In genomic region chr17:78326381-78326780, GRCm38 (mm10) we compare ENCODE assay signal across 16 mouse cellular contexts.
DNase-seq lines count a peak whose midpoint lies in the region; ATAC-seq and TF ChIP-seq lines count a peak whose summit lies in the region.
"Had no signal": no experiment of that assay in that cellular context is flagged by ENCODE, and none has a peak within 500 bp of the region (broad histone marks: within the 10 kb centered on the region; RNA-seq: fewer than 3 reads in every experiment).

No protein-coding gene starts in this region.

- 0 out of 2 replicates have a peak overlapping the region, but pooled peaks have one; percentile 8 for H3K27ac ChIP-seq in hindbrain, embryonic 10.5 days
- H3K27ac ChIP-seq in hindbrain, embryonic 16.5 days (ENCODE audit: low read depth, low read length), result no peak overlapping the region
- H3K27ac ChIP-seq in midbrain, embryonic 13.5 days, result no peak overlapping the region
- no peak overlapping the region for H3K27ac ChIP-seq in midbrain, postnatal 0 days (ENCODE audit: low read depth, low read length)
- H3K27ac ChIP-seq in heart, embryonic 10.5 days, result 0 out of 2 replicates have a peak overlapping the region, but pooled peaks have one; percentile 10
- peak overlapping the region; percentile 59 for H3K27ac ChIP-seq in liver, embryonic 15.5 days (replicated peaks)
- H3K27ac ChIP-seq: forebrain, embryonic 10.5 days; limb, embryonic 12.5 days; stomach, embryonic 15.5 days had no signal

- no peaks in the 10 kb centered on the region for H3K9me3 ChIP-seq in hindbrain, embryonic 10.5 days
- no peaks in the 10 kb centered on the region for H3K9me3 ChIP-seq in hindbrain, embryonic 16.5 days (ENCODE audit: control insufficient read depth, low read length)
- no peaks in the 10 kb centered on the region for H3K9me3 ChIP-seq in midbrain, embryonic 13.5 days
- H3K9me3 ChIP-seq in midbrain, postnatal 0 days (ENCODE audit: low read length), result no peaks in the 10 kb centered on the region
- H3K9me3 ChIP-seq in heart, embryonic 10.5 days, result no peaks in the 10 kb centered on the region
- no peaks in the 10 kb centered on the region for H3K9me3 ChIP-seq in liver, embryonic 15.5 days (replicated peaks)
- H3K9me3 ChIP-seq: forebrain, embryonic 10.5 days; limb, embryonic 12.5 days; stomach, embryonic 15.5 days had no signal

- TF ChIP-seq CTCF in midbrain, postnatal 0 days (IDR thresholded peaks at IDR 0.05), result no peak

- peaks cover 18% of the 10 kb centered on the region for H3K4me1 ChIP-seq in hindbrain, embryonic 10.5 days (replicated peaks)
- no peaks in the 10 kb centered on the region for H3K4me1 ChIP-seq in hindbrain, embryonic 16.5 days (ENCODE audit: control insufficient read depth, insufficient read depth, low read depth, low read length)
- H3K4me1 ChIP-seq in midbrain, embryonic 13.5 days (replicated peaks), result peaks cover 25% of the 10 kb centered on the region
- H3K4me1 ChIP-seq in midbrain, postnatal 0 days (ENCODE audit: insufficient read depth, low read length), result no peaks in the 10 kb centered on the region
- H3K4me1 ChIP-seq in heart, embryonic 10.5 days, result peaks cover 32% of the 10 kb centered on the region
- H3K4me1 ChIP-seq in liver, embryonic 15.5 days (replicated peaks), result peaks cover 47% of the 10 kb centered on the region

- H3K27me3 ChIP-seq in hindbrain, embryonic 10.5 days (ENCODE audit: insufficient read depth, poor library complexity, severe bottlenecking), result no peaks in the 10 kb centered on the region
- H3K27me3 ChIP-seq in hindbrain, embryonic 16.5 days (replicated peaks; ENCODE audit: control insufficient read depth, insufficient read depth, low read length), result no peaks in the 10 kb centered on the region
- no peaks in the 10 kb centered on the region for H3K27me3 ChIP-seq in midbrain, embryonic 13.5 days
- no peaks in the 10 kb centered on the region for H3K27me3 ChIP-seq in midbrain, postnatal 0 days (ENCODE audit: insufficient read depth, low read length)
- peaks cover 51% of the 10 kb centered on the region for H3K27me3 ChIP-seq in heart, embryonic 10.5 days (ENCODE audit: insufficient read depth, poor library complexity, severe bottlenecking)
- no peaks in the 10 kb centered on the region for H3K27me3 ChIP-seq in liver, embryonic 15.5 days
- H3K27me3 ChIP-seq: CH12.LX; limb, embryonic 12.5 days; stomach, embryonic 15.5 days had no signal

- ATAC-seq in hindbrain, embryonic 16.5 days, result no peak
- ATAC-seq in midbrain, embryonic 13.5 days, result peak; percentile 2; the same call in 1 of the 2 replicates
- ATAC-seq in midbrain, postnatal 0 days (ENCODE audit: low FRiP score), result no peak
- ATAC-seq in liver, embryonic 15.5 days (ENCODE audit: insufficient read depth), result no peak
- ATAC-seq: activated CD4-positive, CD25-positive, alpha-beta regulatory T cell, adult 4 months had no signal

- H3K4me2 ChIP-seq in hindbrain, embryonic 16.5 days (ENCODE audit: low read length), result no peak overlapping the region
- H3K4me2 ChIP-seq in midbrain, embryonic 13.5 days (replicated peaks), result no peak overlapping the region
- no peak overlapping the region for H3K4me2 ChIP-seq in midbrain, postnatal 0 days (ENCODE audit: low read depth, low read length, poor library complexity, severe bottlenecking)
- H3K4me2 ChIP-seq in liver, embryonic 15.5 days, result no peak overlapping the region
- H3K4me2 ChIP-seq: limb, embryonic 12.5 days; stomach, embryonic 15.5 days had no signal

- no peak overlapping the region for H3K9ac ChIP-seq in hindbrain, embryonic 16.5 days (ENCODE audit: low read depth, low read length)
- no peak overlapping the region for H3K9ac ChIP-seq in midbrain, embryonic 13.5 days (replicated peaks)
- H3K9ac ChIP-seq in midbrain, postnatal 0 days (replicated peaks; ENCODE audit: low read length, poor library complexity, severe bottlenecking), result no peak overlapping the region
- H3K9ac ChIP-seq in liver, embryonic 15.5 days, result no peak overlapping the region
- H3K9ac ChIP-seq: limb, embryonic 12.5 days; stomach, embryonic 15.5 days had no signal

- H3K4me3 ChIP-seq in hindbrain, embryonic 10.5 days, result no peak overlapping the region
- no peak overlapping the region for H3K4me3 ChIP-seq in hindbrain, embryonic 16.5 days (ENCODE audit: low read length)
- no peak overlapping the region for H3K4me3 ChIP-seq in midbrain, embryonic 13.5 days (replicated peaks)
- no peak overlapping the region for H3K4me3 ChIP-seq in midbrain, postnatal 0 days (ENCODE audit: low read depth, low read length)
- no peak overlapping the region for H3K4me3 ChIP-seq in heart, embryonic 10.5 days
- no peak overlapping the region for H3K4me3 ChIP-seq in liver, embryonic 15.5 days (replicated peaks)
- H3K4me3 ChIP-seq: forebrain, embryonic 10.5 days; limb, embryonic 12.5 days; stomach, embryonic 15.5 days had no signal

- no peak for DNase-seq in hindbrain, embryonic 10.5 days (ENCODE audit: low spot score)
- no peak for DNase-seq in midbrain, postnatal 0 days (ENCODE audit: low spot score)
- DNase-seq in heart, embryonic 10.5 days (ENCODE audit: low spot score), result no peak
- no peak for DNase-seq in cerebellum, postnatal 36 days
- DNase-seq: cerebellum, postnatal 14 days; kidney, adult 11 months; lung, postnatal 14 days; midbrain, embryonic 14.5 days had no signal

- H3K36me3 ChIP-seq in hindbrain, embryonic 10.5 days, result peaks cover 7% of the 10 kb centered on the region; the same call in 1 of the 2 replicates
- H3K36me3 ChIP-seq in hindbrain, embryonic 16.5 days (ENCODE audit: control insufficient read depth, insufficient read depth, low read length), result no peaks in the 10 kb centered on the region
- H3K36me3 ChIP-seq in midbrain, embryonic 13.5 days, result no peaks in the 10 kb centered on the region
- no peaks in the 10 kb centered on the region for H3K36me3 ChIP-seq in midbrain, postnatal 0 days (ENCODE audit: insufficient read depth, low read length)
- no peaks in the 10 kb centered on the region for H3K36me3 ChIP-seq in heart, embryonic 10.5 days
- no peaks in the 10 kb centered on the region for H3K36me3 ChIP-seq in liver, embryonic 15.5 days (replicated peaks)
- H3K36me3 ChIP-seq: stomach, embryonic 15.5 days had no signal

- WGBS in hindbrain, embryonic 10.5 days, result 77% methylated on average over 2 of the region's 2 CpGs
- 76% methylated on average over 2 of the region's 2 CpGs for WGBS in hindbrain, embryonic 16.5 days
- 81% methylated on average over 2 of the region's 2 CpGs for WGBS in midbrain, embryonic 13.5 days
- WGBS in midbrain, postnatal 0 days, result 85% methylated on average over 2 of the region's 2 CpGs
- 60% methylated on average over 2 of the region's 2 CpGs for WGBS in heart, embryonic 10.5 days
- WGBS in liver, embryonic 15.5 days (ENCODE audit: insufficient replicate concordance), result 67% methylated on average over 2 of the region's 2 CpGs

Comparison
In these comparisons a context has a peak if more than half of its experiments do, and no peak if none do; other contexts are left out.
1. H3K27ac ChIP-seq: peak in hindbrain, embryonic 10.5 days (single experiment), heart, embryonic 10.5 days (single experiment) and liver, embryonic 15.5 days (single experiment); none in hindbrain, embryonic 16.5 days (single experiment), midbrain, embryonic 13.5 days (single experiment) and midbrain, postnatal 0 days (single experiment).